Mouse (Mus musculus) ES-Bruce4 (cell line): ENCODE results near the gene Fkbp11.

Experiments used
- CTCF ChIP-seq: IDR thresholded peaks from one replicate; pipeline ENCODE4 v1.8.1; 2011; ENCODE audit warnings: low read depth, low read length
- EP300 ChIP-seq: IDR thresholded peaks from 2 replicates; pipeline ENCODE4 v1.6.1; 2011; ENCODE audit warnings: low read depth, low read length; ENCODE audit not compliant: insufficient read depth

GRCm38 (mm10) chr15:98774096-98774495 lies 46.1 kb upstream of the Fkbp11 start:
- TF ChIP-seq EP300 (no peak), CTCF (no peak)
